Mouse (Mus musculus) gastrocnemius, postnatal 10 days (tissue): ENCODE data around the gene Tespa1. TPM values are rescaled to one million over a fixed set of nuclear protein-coding genes. Genes with fewer than 3 reads are reported as not detected.
"Not testable (repeated sequence)": the region's sequence is repeated elsewhere in the genome, so short reads cannot be mapped to it uniquely, and the experiment has no call there.

ENCODE experiments used
- DNase-seq: peaks from one replicate; pipeline ENCODE4 v3.0.0; 2021; ENCODE audit warnings: mixed read lengths
- total RNA-seq, 2 experiments: library from RNA; stranded (reverse); gene quantifications; 2 replicates each; pipeline ENCODE4 v1.2.3; 2021

The Tespa1 gene
- total RNA-seq, 2 experiments from 2014 or later: 0.56 to 1.3 TPM

GRCm38 (mm10) chr10:130363438-130364164 is 40.9 kb downstream of the Tespa1 start:
- DNase-seq: no peak

GRCm38 (mm10) chr10:130364766-130365165 is 42.1 kb downstream of the Tespa1 start:
- no peak for DNase-seq

- DNase-seq: no peak
These were observed 45.7 kb downstream of the Tespa1 start for GRCm38 (mm10) chr10:130368384-130368783.

GRCm38 (mm10) chr10:130370005-130370682 is 47.5 kb downstream of the Tespa1 start:
- DNase-seq: no peak

DNA sequence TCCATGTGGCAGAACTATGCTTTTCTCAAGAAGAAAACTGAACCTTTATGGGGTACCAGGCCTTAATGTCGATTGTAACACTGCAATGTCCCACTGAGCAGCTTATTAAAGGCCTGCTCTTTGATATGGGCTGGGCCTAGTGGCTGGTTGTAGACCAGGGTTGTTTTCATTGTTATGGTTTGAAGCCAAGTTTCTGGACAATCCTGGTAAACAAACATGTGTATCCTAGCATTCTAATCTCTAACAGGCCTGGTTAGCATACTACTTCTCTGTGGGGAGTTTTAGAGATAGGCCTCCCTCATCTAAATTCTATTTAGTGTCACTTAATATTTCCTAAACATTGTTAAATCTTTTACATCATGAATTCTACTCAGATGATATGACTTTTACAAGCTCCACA is 49.0 kb downstream of the Tespa1 start:
- no peak for DNase-seq

DNA sequence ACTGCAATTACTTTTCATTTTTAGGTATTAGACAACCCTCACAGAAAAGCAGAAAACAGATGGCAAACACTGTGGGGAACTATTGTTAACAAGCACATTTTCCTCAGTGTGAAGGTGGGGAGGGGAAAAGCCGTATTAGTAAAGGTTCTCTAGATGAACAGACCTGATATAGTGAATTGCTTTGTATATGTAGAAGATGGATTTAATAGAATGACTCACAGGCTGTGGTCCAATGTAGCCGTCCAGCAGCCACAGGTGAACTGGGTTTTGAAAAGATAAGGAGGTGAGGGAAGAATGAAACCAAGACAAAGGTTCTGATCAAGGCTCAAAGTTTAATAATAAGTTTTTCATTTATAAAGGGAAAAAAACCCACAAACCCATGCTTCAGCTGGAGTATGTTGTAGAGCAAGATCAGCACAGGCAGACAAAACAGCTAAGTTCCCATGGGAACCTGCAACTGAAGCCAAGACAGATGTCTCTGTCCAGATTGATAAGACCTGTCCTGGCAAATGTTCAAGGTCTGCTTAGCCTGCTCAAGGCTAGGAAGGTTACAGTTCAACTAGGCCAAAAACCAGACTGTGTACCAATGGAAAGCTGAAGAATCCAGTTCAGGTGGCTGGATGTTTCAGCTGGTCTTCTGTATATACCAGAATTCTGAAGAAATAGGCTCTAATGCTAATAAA is 50.0 kb downstream of the Tespa1 start:
- DNase-seq: no peak

GRCm38 (mm10) chr10:130375145-130375544 is 52.5 kb downstream of the Tespa1 start:
- no peak for DNase-seq

DNA sequence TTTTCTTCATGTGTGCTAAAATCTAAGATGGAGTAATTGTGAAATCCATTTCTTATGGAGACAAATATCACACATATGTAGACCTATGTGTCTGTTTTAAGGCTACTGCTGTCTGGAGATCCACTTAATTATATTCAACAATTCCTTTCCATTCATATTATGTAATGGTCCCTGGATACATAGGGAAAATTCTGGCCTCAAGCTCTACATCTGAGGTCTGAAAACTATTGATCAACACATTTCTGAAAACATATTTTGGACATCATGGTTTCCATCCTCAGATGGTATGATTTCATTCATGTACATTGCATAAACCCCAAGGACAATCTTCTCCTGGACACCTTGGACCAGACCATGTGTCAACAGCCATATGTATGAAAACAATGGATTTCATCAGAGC is 71.6 kb downstream of the Tespa1 start, which contains the start of gene Vmn2r84:
Gene Vmn2r84, minus strand, starts transcription at position 101 of the 400 bp plus-strand sequence.
- no peak for DNase-seq

GRCm38 (mm10) chr10:130412167-130412698 is 89.6 kb downstream of the Tespa1 start:
- DNase-seq: not testable (repeated sequence)

Other genes with a start within 250 kb of the Tespa1 start
- not detected for gene Olfr823, start 207.5 kb upstream of the Tespa1 start, total RNA-seq
- gene Olfr824, start 192.9 kb upstream of the Tespa1 start, total RNA-seq: not detected
- gene Olfr825, start 156.1 kb upstream of the Tespa1 start, total RNA-seq: not detected
- gene Olfr826, start 138.7 kb upstream of the Tespa1 start, total RNA-seq: not detected
- not detected for gene Olfr827, start 108.5 kb upstream of the Tespa1 start, total RNA-seq
- gene Neurod4, start 42.6 kb upstream of the Tespa1 start, total RNA-seq: not detected
- gene Vmn2r84, start 71.5 kb downstream of the Tespa1 start, total RNA-seq: not detected
- not detected for gene Vmn2r85, start 106.8 kb downstream of the Tespa1 start, total RNA-seq
- not detected for gene Vmn2r86, start 133.2 kb downstream of the Tespa1 start, total RNA-seq
- not detected for gene Vmn2r87, start 174.5 kb downstream of the Tespa1 start, total RNA-seq